Mouse (Mus musculus) frontal cortex, postnatal 10 days (tissue): Measurements from ENCODE around the gene Kcnj4.
"Not testable (repeated sequence)": the region's sequence is repeated elsewhere in the genome, so short reads cannot be mapped to it uniquely, and the experiment has no call there.

Experiments
- DNase-seq, 2 experiments: peaks; one replicate each; pipeline ENCODE4 v3.0.0; 2022; ENCODE audit warnings: low spot score in 2 of 2, mixed read lengths in 1 of 2

Kcnj4 gene

GRCm38 (mm10) chr15:79511553-79512320 lies 6.7 kb upstream of the Kcnj4 start:
- peak; percentile 73 to 90 for DNase-seq

DNA sequence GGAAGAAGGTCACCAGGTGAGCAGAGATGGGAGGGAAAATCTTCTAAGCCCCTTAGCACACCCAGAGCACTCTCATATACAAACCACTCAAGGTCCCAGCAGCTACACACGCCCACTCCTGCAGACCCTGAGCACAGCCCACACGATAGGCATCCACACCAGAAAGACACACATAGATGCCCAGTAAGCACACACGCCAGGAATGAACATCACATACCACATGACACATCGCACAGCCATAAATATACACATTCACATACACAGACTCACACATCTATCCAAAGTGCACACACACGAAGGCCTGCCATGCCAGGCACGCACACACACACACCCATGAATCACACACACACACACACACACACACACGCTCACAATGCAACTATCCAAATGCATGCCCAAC lies 5.4 kb upstream of the Kcnj4 start:
- DNase-seq = no peak

DNA sequence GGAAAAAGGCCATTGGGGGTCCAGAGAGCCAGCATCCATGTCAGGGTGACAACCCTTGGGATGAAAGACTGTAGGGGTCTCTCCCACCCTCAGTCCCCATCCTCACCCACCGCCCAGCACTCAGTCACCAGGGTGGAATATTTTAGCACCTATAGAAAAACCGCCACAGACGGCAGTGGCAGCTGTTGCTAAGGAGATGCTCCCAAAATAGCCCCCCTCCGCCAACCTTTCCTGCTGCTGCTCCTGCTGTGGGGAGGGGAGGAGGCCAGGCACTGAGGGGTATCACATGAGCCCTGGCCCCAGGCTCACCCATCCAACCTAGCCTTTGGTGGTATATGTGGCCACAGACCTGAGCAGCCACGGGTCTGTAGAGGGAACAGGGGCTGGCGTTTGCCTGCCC lies 5.0 kb upstream of the Kcnj4 start:
- DNase-seq = no peak

- DNase-seq = no peak
Observed at GRCm38 (mm10) chr15:79507055-79507828, 2.2 kb upstream of the Kcnj4 start.

DNA sequence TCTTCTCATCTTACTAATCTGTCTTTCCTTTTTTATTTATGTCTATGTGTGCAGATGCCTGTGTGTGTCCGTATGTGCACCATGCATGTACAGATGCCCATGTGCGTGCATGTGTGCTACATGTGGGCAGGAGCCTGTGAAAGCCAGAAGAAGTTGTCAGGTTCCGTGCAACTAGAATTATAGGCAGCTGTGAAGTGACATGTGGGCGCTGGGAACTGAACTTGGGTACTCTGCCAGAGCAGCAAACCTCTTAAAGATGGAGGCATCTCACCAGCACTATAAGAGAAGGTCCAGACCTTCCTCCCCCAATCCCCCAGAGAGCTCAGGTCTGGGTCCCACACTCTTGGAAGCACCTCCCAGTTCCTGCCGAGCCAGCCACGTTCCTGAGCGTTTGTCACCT lies 1.4 kb upstream of the Kcnj4 start:
- no peak for DNase-seq

DNA sequence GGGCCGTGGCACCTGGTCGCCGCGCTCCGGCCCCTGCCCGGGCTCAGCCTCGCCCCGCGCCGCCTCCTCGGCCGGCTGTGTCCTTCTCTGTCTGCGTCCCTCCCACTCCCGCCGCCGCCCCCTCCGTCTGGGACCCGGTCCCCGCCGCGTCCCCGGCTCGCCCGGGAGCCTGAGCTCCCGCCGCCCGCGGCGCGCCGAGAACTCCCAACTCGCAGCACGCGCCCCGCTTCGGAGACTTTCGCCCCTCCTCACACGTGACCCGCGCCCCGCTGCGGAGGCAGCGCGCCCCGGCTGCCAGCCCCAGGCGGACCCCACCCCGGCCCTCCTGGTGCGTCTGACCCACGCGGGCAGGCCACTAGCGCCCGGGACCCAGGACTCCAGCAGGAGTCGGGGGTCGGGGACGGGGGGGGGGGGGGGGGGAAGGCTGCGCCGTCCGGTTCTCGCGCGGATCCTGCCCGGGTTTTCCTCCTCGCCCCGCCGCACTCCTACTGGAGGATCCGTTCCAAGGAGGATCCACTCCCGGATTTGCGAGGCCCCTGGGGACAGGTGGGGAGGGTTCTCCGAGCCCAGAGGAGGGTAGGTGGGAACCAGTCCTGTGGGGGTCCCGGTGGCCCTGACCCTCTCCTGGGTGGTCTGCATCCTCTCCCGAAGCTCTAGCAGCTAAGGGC lies 709 bp upstream of the Kcnj4 start:
- peak in 1 of 2 experiments; percentile 76 for DNase-seq

DNA sequence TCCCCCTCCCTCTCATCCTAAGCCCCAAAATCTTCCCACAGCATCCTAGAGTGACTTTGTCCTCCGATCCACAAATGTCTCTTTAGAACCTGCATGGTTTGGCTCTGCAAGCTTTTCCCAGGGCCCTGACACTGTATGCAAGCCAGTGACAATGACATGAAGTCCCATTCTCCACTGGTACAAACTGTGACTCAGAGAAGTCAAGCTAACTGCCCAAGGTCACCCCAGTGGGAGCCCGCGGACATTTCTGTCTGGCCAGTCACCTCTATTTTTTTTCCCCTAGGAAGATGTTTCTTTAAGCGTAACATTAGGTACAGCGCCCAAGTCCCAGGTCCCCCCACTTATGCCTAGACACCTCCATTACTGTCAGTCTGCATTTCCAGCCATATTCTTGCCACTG lies 1.6 kb downstream of the Kcnj4 start:
- DNase-seq = no peak

- DNase-seq = peak; percentile 60 to 66
Observed at GRCm38 (mm10) chr15:79502891-79503341, 2.1 kb downstream of the Kcnj4 start.

DNA sequence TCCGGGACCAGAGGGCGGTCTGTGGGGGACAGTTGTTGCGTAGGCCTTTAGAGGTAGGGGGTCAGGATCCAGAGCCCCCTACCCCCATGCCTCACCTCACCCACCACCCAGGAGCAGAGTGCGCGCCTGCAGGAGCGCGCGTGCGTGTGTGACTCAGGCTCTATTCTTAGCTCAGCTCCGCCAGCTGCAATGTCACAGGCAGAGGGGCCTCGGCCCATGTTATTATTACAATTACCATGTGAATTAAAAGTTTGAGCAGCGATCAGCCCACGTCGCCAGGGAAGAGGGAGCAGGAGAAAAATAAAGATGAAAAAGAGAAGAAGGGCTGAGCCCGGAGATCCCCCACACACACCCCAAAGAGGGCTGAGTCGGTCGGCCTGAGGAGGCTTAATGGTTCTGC lies 4.9 kb downstream of the Kcnj4 start:
- no peak for DNase-seq

- DNase-seq = no peak
Observed at GRCm38 (mm10) chr15:79493527-79493926, 11.5 kb downstream of the Kcnj4 start.

DNA sequence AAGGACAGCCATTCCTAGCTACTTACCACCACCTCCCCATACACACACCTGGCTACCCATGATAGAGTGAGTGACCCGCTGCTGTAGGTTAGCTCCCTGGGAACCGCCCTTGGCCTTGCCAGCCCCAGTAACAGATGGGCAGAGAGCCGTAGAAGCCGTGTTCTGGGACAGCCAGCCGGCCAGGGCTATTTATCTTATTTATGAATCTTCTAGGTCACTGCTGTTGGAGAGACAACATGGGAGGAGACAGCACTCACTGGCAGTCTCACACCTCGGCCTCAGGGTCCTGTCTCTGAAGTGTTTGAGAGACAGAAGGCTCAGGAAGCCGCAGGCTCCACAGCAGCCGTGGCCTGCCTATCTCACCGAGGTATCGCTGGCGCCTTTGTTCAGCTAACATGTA lies 15.6 kb downstream of the Kcnj4 start:
- no peak for DNase-seq

DNA sequence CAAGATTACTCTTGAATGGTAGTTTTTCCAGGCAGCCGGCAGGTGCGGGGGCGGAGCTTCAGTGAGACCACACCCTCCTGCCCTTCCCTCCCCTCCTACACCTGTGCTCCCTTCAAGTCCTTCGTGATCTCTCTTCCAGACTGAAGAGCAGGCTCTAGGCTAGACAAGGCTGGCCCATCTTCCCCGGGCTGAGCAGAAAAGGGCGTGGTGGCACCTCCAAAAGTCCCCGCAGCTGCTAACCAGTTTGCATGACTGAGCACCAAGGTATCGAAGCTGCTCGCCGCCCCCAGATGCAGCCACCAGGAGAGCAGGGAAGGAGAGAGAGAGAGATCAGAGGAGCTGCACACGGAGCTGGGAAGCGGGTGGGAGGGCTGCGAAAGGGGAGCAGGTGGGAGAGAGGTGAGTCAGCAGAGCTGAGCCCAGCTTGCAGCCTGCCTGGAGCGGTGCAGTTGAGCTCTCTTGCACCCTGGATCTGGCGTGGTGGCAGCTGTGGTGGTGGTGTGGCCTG lies 23.8 kb downstream of the Kcnj4 start:
- no peak for DNase-seq

- DNase-seq = no peak
Observed at GRCm38 (mm10) chr15:79477227-79477626, 27.8 kb downstream of the Kcnj4 start.

DNA sequence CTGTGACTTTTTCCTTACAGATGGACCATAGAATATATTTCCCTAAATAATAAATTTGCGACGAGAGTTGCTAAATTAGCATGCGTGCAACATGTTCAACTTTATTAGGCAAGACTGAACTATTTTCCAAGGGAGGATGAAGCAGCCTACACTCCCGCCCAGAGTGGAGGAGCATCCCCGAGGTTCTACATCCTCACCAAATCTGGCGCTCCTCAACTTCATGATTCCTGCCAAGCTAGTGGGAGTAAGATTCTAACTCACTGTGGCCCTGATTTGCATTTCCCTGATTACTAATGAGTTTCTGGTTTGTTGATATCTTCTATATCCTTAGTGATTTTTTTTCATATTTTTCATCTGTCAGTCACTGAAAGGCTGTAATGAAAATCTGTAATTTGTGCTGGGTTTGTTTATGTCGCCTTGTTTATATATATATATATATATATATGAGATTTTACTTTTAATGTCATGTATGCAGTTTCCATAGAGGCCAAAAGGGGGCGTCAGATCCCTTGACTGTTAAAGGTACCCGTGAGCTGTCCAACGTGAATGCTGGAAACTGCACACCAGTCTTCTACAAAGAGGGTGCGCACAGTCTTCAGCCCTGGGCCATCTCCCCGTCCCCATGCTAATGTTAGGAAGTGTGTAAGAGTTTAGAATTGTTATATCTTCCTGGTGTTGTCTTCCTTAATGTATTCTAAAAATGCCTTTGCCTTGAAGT lies 31.2 kb downstream of the Kcnj4 start:
- no peak for DNase-seq

- no peak for DNase-seq
Observed at GRCm38 (mm10) chr15:79473042-79473441, 32.0 kb downstream of the Kcnj4 start.

- DNase-seq = no peak
Observed at GRCm38 (mm10) chr15:79471095-79471494, 33.9 kb downstream of the Kcnj4 start.

DNA sequence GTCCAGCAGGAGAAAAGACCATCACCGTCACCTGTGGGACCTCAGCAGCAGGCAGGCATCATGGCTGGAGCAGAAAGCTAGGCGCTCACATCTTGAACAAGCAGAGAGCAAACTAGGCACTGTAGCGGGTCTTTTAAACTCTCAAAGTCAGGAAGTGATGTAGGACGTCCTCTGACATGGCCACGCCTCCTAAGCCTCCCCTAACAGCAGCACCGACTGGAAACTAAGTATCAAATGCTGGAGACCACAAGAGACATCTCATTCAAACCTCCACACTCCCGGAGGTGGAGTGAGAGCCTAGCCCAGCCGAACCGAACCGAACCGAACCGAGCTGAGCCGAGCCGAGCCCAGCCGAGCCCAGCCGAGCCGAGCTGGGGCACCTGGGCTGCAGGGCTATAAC lies 34.5 kb downstream of the Kcnj4 start:
- DNase-seq = no peak

DNA sequence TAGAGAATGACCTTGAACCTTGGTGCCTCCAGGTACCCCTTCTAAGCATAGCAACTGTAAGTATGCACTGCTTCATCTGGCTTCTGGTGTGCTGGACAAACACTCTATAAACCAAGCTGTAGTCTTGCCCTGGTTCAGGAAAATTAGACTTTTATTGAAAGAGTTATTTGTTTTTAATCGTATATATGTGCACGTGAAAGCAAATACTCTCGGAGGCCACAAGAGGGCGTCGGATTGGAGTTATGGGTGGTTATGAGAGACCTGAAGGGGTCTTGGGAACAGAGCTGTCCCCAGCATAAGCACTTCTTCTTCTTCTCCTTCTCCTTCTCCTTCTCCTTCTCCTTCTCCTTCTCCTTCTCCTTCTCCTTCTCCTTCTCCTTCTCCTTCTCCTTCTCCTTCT lies 35.5 kb downstream of the Kcnj4 start:
- no peak for DNase-seq

DNA sequence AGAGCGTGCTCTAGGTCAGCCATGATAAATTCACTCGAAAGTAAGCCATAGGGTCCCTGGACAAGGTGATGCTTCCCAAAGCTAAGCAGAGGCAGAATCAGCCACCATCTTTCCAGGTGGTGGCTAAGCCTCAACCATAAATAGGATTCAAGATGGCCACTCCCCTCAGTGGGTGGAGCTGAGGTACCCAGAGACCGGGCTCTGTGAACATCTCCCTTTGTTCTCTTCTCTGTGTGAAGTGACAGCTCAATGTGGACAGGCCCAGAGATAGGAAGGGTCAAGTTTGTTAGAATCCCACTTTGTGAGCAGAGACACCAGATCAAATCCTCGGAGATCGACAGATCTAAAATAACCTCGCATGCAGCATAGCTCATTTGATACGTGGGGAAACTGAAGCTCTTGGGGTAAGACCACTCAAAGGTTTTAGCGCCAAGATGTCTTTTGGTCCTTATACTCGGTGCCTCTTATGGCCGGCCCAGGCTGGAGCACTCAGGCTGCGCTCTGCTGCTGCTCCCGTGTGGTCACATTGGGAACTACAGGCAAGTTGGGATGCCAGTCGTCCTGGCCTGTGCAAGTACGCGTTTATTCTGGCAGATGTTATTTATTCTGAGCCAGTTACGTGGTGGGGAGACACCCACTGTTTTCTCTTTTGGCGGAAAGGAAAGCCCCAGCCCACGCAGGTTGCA lies 38.3 kb downstream of the Kcnj4 start:
- peak in 1 of 2 experiments; percentile 81 for DNase-seq

DNA sequence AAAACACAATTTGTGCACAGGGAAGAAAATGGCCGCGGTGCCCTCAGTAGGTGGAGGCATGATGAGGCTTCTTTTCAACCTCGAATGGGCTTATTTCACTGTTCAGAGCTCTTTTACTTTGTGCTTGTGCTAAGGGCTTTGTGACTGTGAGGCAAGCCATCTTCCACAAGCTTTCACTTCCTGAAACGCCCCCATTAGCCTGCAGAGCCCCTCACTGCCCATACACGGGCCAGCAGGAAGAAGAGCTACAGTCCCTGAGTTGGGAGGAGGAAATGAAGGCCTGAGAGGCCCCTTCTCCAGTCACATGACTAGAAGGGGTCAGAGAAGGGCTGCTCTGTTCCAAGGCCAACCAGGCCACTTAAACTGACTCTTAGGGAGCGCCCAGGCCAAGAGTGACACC lies 48.5 kb downstream of the Kcnj4 start:
- no peak for DNase-seq

DNA sequence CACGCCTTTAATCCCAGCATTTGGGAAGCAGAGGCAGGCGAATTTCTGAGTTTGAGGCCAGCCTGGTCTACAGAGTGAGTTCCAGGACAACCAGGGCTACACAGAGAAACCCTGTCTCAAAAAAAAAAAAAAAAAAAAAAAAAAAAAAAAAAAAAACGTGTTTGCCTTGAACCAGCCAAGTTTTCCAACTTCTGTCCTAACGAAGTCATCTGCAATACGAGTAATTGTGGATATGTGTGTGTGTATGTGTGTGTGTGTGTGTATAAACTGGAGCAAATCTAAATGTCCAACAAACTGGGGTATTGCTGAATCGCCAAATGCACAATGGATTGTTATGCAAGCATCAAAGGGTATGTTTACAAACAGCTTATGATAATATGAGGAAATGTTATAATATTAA lies 48.9 kb downstream of the Kcnj4 start:
- DNase-seq = not testable (repeated sequence)
